Mouse (Mus musculus): ENCODE measurements around the gene Prkcb. TPM values are rescaled to one million over a fixed set of nuclear protein-coding genes. Genes with fewer than 3 reads are reported as not detected.
A peak's percentile ranks its signal among the peaks of the same experiment; 100 is the strongest.

The Prkcb gene
- total RNA-seq, 4 experiments from 2014 or later, result 0.15 to 1.2 (median 0.73) TPM

GRCm38 (mm10) chr7:122460020-122460419, 171.5 kb downstream of the Prkcb start:
- no peak for DNase-seq (ENCODE audit: low spot score in 2 of 2)

GRCm38 (mm10) chr7:122465823-122466549, 177.4 kb downstream of the Prkcb start:
- no peak for DNase-seq (ENCODE audit: low spot score in 2 of 2)

GRCm38 (mm10) chr7:122466722-122467121, 178.2 kb downstream of the Prkcb start:
- no peak for DNase-seq (ENCODE audit: low spot score in 2 of 2)

- no peak for DNase-seq (ENCODE audit: low spot score in 2 of 2)
Measured at GRCm38 (mm10) chr7:122467831-122468230, 179.3 kb downstream of the Prkcb start.

- peak; percentile 6 to 11 for DNase-seq (ENCODE audit: low spot score in 2 of 2)
Measured at GRCm38 (mm10) chr7:122470370-122471280, 182.1 kb downstream of the Prkcb start.

GRCm38 (mm10) chr7:122472223-122472622, 183.7 kb downstream of the Prkcb start:
- no peak for DNase-seq (ENCODE audit: low spot score in 2 of 2)

GRCm38 (mm10) chr7:122475038-122475437, 186.5 kb downstream of the Prkcb start:
- DNase-seq (ENCODE audit: low spot score in 2 of 2), result no peak

- DNase-seq (ENCODE audit: low spot score in 2 of 2), result no peak
Measured at GRCm38 (mm10) chr7:122476697-122477096, 188.1 kb downstream of the Prkcb start.

GRCm38 (mm10) chr7:122477118-122477517, 188.6 kb downstream of the Prkcb start:
- no peak for DNase-seq (ENCODE audit: low spot score in 2 of 2)

GRCm38 (mm10) chr7:122477566-122478564, 189.3 kb downstream of the Prkcb start:
- DNase-seq (ENCODE audit: low spot score in 2 of 2), result no peak

GRCm38 (mm10) chr7:122483949-122484348, 195.4 kb downstream of the Prkcb start:
- DNase-seq (ENCODE audit: low spot score in 2 of 2), result no peak

- no peak for DNase-seq (ENCODE audit: low spot score in 2 of 2)
Measured at GRCm38 (mm10) chr7:122487929-122488571, 199.5 kb downstream of the Prkcb start.

GRCm38 (mm10) chr7:122492041-122492440, 203.5 kb downstream of the Prkcb start:
- DNase-seq (ENCODE audit: low spot score in 2 of 2), result peak; percentile 19 to 21

- no peak for DNase-seq (ENCODE audit: low spot score in 2 of 2)
Measured at GRCm38 (mm10) chr7:122492936-122493335, 204.4 kb downstream of the Prkcb start.

- DNase-seq (ENCODE audit: low spot score in 2 of 2), result no peak
Measured at GRCm38 (mm10) chr7:122494088-122494487, 205.5 kb downstream of the Prkcb start.

- no peak for DNase-seq (ENCODE audit: low spot score in 2 of 2)
Measured at GRCm38 (mm10) chr7:122497516-122497915, 209.0 kb downstream of the Prkcb start.

- no peak for DNase-seq (ENCODE audit: low spot score in 2 of 2)
Measured at GRCm38 (mm10) chr7:122498461-122498860, 209.9 kb downstream of the Prkcb start.

GRCm38 (mm10) chr7:122499743-122500597, 211.4 kb downstream of the Prkcb start:
- no peak for DNase-seq (ENCODE audit: low spot score in 2 of 2)

GRCm38 (mm10) chr7:122506467-122506866, 217.9 kb downstream of the Prkcb start:
- no peak for DNase-seq (ENCODE audit: low spot score in 2 of 2)

GRCm38 (mm10) chr7:122509903-122510302, 221.4 kb downstream of the Prkcb start:
- DNase-seq (ENCODE audit: low spot score in 2 of 2), result no peak

Data from gastrocnemius, adult 8-10 months (tissue).